Mouse (Mus musculus): ENCODE measurements at regions not wholly inside any gene's neighbourhood (a gene's known extent, or its start where the extent isn't known, plus 50 kb on each side); places are given as distances from the start of the nearest gene placed in this dataset.

DNA sequence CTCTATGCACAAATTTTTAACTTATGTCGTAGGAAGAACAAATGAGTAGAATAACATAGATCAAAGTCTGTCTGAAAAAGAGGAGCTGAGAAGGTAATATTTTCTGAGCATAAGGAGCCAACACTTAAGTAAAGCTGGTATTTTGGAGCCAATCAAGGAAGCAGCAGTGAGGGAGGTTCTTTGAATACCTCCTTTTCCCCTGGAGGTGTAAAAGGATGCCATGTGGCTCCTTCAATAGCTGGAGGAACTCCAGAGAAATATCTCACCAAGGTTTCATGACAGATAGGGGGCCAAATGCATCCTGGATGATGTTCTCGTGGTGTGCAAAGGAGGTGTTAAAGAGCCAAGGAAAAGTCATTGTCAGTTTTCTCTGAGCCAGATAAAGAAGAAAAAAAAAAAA lies 115.6 kb upstream of the Prkd1 start:
- no peaks in the 10 kb centered on the region for H3K36me3 ChIP-seq (ENCODE audit: control insufficient read depth, insufficient read depth, low read length, poor library complexity, severe bottlenecking)
- no peak overlapping the region for H3K4me3 ChIP-seq (ENCODE audit: low read depth, low read length)
- H3K4me1 ChIP-seq (ENCODE audit: control insufficient read depth, insufficient read depth, low read length), result no peaks in the 10 kb centered on the region
- H3K9me3 ChIP-seq (replicated peaks; ENCODE audit: control insufficient read depth, insufficient read depth, low read length, poor library complexity, severe bottlenecking), result no peaks in the 10 kb centered on the region
- TF ChIP-seq CTCF (IDR thresholded peaks at IDR 0.05; ENCODE audit: low read depth, low read length) (no peak), EP300 (IDR thresholded peaks at IDR 0.05; ENCODE audit: insufficient read depth, low read depth, low read length) (no peak), POLR2A (IDR thresholded peaks at IDR 0.05; ENCODE audit: insufficient read depth, low read length) (no peak)
- no peak overlapping the region for H3K9ac ChIP-seq (ENCODE audit: low read depth, poor library complexity, severe bottlenecking)
- no peak overlapping the region for H3K27ac ChIP-seq (ENCODE audit: insufficient read depth, low read length)
- no peaks in the 10 kb centered on the region for H3K27me3 ChIP-seq (ENCODE audit: control insufficient read depth, insufficient read depth, low read length, poor library complexity, severe bottlenecking)

DNA sequence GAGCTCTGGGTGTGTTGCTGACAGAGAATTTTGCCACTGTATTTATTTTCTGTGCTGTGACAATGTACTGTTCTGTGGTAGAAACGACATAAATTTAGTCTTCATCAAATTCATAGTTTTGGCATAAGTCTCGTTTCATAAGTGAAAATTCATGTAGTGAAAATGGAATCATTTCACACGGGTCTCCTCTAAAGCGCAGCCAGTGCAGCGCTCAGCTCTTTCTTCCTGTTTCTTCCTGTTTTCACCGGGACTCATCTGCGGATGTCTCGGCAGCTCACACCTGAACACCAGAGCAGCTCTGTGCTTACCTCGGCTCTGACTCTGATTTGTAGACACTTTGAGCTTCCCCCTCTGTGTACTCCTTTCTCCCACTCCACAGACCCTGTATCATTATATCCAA lies 85.2 kb upstream of the Prkd1 start:
- H3K4me3 ChIP-seq (ENCODE audit: low read depth, low read length), result no peak overlapping the region
- no peak for TF ChIP-seq POLR2A (IDR thresholded peaks at IDR 0.05; ENCODE audit: insufficient read depth, low read length)
- TF ChIP-seq CTCF (IDR thresholded peaks at IDR 0.05; ENCODE audit: low read depth, low read length), result no peak
- TF ChIP-seq EP300 (IDR thresholded peaks at IDR 0.05; ENCODE audit: insufficient read depth, low read depth, low read length), result no peak
- H3K9ac ChIP-seq (ENCODE audit: low read depth, poor library complexity, severe bottlenecking), result no peak overlapping the region
- H3K27me3 ChIP-seq (ENCODE audit: control insufficient read depth, insufficient read depth, low read length, poor library complexity, severe bottlenecking), result no peaks in the 10 kb centered on the region
- H3K36me3 ChIP-seq (ENCODE audit: control insufficient read depth, insufficient read depth, low read length, poor library complexity, severe bottlenecking), result no peaks in the 10 kb centered on the region
- no peaks in the 10 kb centered on the region for H3K9me3 ChIP-seq (replicated peaks; ENCODE audit: control insufficient read depth, insufficient read depth, low read length, poor library complexity, severe bottlenecking)
- no peak overlapping the region for H3K27ac ChIP-seq (ENCODE audit: insufficient read depth, low read length)
- peaks cover 2% of the 10 kb centered on the region for H3K4me1 ChIP-seq (ENCODE audit: control insufficient read depth, insufficient read depth, low read length)

DNA sequence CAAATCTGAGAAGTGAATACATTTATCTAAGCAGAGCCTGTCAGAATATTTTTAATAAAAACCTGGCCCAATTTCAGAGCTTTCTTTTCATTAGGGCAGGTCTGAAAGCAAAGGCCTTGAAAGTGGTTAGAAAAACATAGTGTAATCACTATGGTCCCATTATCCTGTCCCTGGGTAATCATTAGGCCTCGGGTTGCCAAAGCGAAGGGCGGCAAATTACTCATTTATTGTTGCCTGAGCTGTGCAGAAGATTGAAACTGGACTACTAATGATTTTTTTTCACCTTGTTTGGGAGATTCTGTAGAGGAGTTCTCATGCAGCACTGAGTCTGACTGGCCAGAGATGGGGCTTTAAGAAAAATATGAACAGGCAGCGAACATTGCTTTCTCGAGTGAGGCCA lies 63.7 kb upstream of the Prkd1 start:
- H3K4me1 ChIP-seq (ENCODE audit: control insufficient read depth, insufficient read depth, low read length), result no peaks in the 10 kb centered on the region
- H3K27ac ChIP-seq (ENCODE audit: insufficient read depth, low read length), result no peak overlapping the region
- TF ChIP-seq CTCF (IDR thresholded peaks at IDR 0.05; ENCODE audit: low read depth, low read length), result no peak
- no peak for TF ChIP-seq EP300 (IDR thresholded peaks at IDR 0.05; ENCODE audit: insufficient read depth, low read depth, low read length)
- TF ChIP-seq POLR2A (IDR thresholded peaks at IDR 0.05; ENCODE audit: insufficient read depth, low read length), result no peak
- no peaks in the 10 kb centered on the region for H3K27me3 ChIP-seq (ENCODE audit: control insufficient read depth, insufficient read depth, low read length, poor library complexity, severe bottlenecking)
- H3K4me3 ChIP-seq (ENCODE audit: low read depth, low read length), result no peak overlapping the region
- H3K36me3 ChIP-seq (ENCODE audit: control insufficient read depth, insufficient read depth, low read length, poor library complexity, severe bottlenecking), result no peaks in the 10 kb centered on the region
- no peaks in the 10 kb centered on the region for H3K9me3 ChIP-seq (replicated peaks; ENCODE audit: control insufficient read depth, insufficient read depth, low read length, poor library complexity, severe bottlenecking)
- no peak overlapping the region for H3K9ac ChIP-seq (ENCODE audit: low read depth, poor library complexity, severe bottlenecking)

DNA sequence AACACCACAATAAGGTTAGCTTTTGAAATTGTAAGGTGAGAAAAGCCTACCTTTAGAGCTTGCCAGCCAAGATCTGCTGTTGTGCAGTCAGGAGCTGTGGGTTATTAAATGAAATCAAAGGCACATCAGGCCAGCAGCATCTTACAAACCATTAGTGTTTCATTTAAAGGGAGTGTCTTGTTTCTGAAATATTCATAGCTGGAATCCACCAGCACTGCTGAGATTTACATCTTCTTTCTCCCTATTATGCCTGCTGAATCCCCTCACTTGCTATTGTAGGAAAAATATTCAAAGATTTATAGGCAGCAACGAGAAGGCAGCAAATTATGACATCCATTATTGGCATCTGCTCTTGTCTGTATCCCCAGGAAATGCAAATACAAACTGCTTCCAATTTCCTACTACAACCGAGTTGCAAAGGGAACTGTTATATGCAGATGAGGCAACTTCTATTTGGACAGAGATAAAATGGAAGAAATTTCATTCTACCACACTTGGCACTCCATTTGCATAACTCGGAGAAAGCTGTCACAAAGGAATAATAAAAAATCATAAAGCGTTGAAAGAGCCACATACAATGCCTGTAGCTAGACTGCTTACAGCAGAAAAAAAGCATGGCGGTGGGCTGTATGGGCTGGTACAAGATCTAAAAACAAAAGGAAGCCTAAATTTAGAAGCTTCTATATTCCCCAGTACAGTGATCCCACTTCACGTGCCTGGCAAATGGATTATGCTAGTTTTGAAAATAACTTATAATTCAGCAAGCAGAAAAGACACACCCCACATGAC lies 60.3 kb upstream of the Prkd1 start:
- Histone ChIP-seq H3K9me3 (replicated peaks; ENCODE audit: control insufficient read depth, insufficient read depth, low read length, poor library complexity, severe bottlenecking) (no peaks in the 10 kb centered on the region), H3K9ac (ENCODE audit: low read depth, poor library complexity, severe bottlenecking) (no peak overlapping the region), H3K27me3 (ENCODE audit: control insufficient read depth, insufficient read depth, low read length, poor library complexity, severe bottlenecking) (no peaks in the 10 kb centered on the region), H3K36me3 (ENCODE audit: control insufficient read depth, insufficient read depth, low read length, poor library complexity, severe bottlenecking) (no peaks in the 10 kb centered on the region), H3K4me1 (ENCODE audit: control insufficient read depth, insufficient read depth, low read length) (no peaks in the 10 kb centered on the region), H3K27ac (ENCODE audit: insufficient read depth, low read length) (no peak overlapping the region), H3K4me3 (ENCODE audit: low read depth, low read length) (no peak overlapping the region)
- no peak for TF ChIP-seq CTCF (IDR thresholded peaks at IDR 0.05; ENCODE audit: low read depth, low read length)
- no peak for TF ChIP-seq POLR2A (IDR thresholded peaks at IDR 0.05; ENCODE audit: insufficient read depth, low read length)
- no peak for TF ChIP-seq EP300 (IDR thresholded peaks at IDR 0.05; ENCODE audit: insufficient read depth, low read depth, low read length)

DNA sequence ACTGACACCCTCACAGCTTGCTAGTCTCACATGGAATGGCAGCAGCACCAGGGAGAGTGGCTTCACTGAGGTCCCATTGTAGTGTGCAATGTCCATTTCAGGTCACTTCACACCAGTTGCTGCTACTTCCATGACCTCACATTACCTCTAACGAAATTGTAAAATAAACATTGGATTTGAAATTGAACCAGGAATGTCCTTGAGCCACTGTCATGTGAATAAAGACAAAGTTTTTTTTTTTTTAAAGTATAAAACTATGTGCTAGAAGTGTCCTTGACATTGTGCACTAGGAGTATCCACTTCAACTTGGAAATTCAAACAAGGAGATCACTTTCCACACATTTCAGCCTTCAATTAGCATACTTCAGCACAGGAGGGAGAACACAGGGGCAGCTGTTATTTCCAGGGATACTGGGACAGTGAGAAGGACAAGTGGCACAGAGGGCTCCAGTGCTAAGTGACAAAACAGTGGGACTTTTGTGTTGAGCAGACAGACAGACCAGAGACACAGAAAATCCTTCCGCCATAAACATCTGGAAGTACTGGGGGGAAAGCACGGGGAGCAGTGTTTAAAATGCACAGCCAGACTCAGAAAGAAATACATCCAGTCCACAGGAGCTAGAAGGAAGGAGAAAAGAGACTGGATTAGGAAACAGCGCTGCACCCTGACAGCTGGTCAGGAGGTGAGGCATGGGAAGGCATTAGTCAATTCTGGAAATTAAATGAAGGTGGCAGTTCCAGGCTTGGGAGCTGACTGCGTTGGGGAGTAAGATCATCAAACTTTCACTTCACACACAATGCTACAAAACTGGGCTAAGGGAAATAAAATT lies 49.9 kb upstream of the Prkd1 start:
- no peak for TF ChIP-seq CTCF (IDR thresholded peaks at IDR 0.05; ENCODE audit: low read depth, low read length)
- TF ChIP-seq POLR2A (IDR thresholded peaks at IDR 0.05; ENCODE audit: insufficient read depth, low read length), result no peak
- no peak for TF ChIP-seq EP300 (IDR thresholded peaks at IDR 0.05; ENCODE audit: insufficient read depth, low read depth, low read length)
- Histone ChIP-seq H3K4me1 (ENCODE audit: control insufficient read depth, insufficient read depth, low read length) (no peaks in the 10 kb centered on the region), H3K36me3 (ENCODE audit: control insufficient read depth, insufficient read depth, low read length, poor library complexity, severe bottlenecking) (no peaks in the 10 kb centered on the region), H3K27ac (ENCODE audit: insufficient read depth, low read length) (no peak overlapping the region), H3K9me3 (replicated peaks; ENCODE audit: control insufficient read depth, insufficient read depth, low read length, poor library complexity, severe bottlenecking) (no peaks in the 10 kb centered on the region), H3K27me3 (ENCODE audit: control insufficient read depth, insufficient read depth, low read length, poor library complexity, severe bottlenecking) (no peaks in the 10 kb centered on the region), H3K4me3 (ENCODE audit: low read depth, low read length) (no peak overlapping the region), H3K9ac (ENCODE audit: low read depth, poor library complexity, severe bottlenecking) (no peak overlapping the region)
